Mouse (Mus musculus) T-helper 2 cell (primary cell): Measurements from ENCODE around the gene Gm20479.

Experiments used
- in situ Hi-C: fragments of 300-600 bp; cut with MboI, MseI; formaldehyde crosslinking; loops from one replicate; pipeline ENCODE4 v1.15.1; 2025; ENCODE audit warnings: high pct_unique_total_duplicates

The Gm20479 gene

DNA sequence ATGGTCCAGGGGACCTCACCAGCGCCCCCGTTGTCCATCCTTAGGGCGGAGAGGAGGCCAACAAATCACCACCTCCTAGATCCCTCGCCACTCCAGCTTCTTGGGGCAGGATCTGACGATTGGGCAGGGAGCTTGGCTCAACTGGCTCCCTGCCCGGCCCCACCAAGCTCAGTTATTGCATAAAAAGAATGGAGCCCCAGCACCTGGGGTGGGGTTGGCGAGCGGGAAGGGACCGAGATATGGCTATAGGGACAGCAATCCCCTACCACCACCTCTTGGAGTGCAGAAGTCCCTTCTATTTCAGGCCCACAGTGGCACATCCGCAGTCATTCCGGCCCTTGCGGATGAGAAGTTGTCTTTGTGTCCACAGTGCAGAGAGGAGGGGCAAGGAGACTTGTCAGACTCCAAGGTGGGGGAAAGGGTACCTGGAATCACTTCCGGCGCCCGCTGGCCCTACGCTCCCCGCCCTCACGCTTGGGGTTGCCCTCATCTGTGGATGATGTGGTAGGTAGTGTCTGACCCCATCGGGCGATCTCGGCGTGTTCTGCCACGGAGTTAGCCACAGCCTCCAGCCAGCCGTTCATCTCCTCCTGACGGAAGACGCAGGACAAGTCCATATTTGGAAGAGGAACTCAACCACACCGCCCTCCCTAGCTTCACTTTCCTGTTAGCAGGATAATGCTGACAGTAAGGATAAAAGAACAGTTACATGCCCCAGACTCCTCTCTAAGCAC is at the start of gene Gm20479:
Gm20479 (minus strand) TSS at position 559 of the 734 bp plus-strand sequence.
- in situ Hi-C loops, result no loop called here

DNA sequence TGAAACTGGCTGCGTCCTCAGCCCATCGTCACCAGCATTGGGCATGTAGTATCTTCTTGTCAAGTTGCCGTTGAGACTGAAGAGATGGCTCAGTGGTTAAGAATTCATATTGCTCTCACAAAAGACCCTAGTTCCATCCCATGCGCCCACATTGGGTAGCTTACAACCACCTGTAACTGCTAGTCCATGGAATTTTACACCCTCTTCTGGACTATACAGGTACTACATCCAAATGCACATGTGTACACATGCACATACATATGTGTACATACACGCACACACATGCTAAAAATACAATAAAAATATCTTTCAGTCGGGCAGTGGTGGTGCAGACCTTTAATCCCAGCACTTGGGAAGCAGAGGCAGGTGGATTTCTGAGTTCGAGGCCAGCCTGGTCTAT is 49.3 kb upstream of the Gm20479 start:
- in situ Hi-C loops, result no loop called here

DNA sequence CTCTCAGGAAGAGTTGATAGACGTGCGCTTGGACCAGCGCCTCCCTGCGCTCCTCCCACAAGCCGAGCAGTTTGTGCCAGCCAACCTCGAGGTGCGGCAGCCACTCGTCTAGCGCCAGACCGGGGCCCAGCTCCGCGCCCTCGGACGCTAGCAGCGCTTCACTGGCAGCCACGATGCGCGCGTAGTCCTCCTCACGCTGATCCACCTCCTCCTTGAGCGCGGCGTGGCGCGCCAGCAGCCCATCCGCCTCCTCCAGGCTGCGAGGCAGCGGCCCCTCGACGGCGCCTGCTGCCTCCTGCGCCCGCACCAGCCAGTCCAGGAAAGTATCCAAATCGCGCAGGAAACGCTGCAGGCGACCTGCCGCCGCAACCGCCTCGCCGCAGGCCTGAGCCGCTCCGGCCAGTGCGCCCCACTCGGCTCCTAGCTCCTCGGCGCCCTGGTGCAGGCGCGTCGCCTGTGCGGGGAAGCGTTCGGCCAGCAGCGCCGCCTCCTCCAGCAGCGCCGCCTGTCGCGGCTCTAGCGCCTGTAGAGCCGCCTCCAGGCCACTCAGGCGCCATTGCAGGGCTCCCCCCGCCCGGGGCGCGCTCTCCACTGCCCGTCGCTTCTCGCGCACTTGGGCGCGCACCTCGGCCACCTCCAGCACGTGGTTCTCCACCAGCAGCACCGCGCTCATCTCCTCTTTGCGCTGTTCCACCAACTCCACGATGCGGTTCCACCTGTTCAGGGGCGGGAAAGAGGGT is 47.2 kb upstream of the Gm20479 start:
- in situ Hi-C loops, result no loop called here

DNA sequence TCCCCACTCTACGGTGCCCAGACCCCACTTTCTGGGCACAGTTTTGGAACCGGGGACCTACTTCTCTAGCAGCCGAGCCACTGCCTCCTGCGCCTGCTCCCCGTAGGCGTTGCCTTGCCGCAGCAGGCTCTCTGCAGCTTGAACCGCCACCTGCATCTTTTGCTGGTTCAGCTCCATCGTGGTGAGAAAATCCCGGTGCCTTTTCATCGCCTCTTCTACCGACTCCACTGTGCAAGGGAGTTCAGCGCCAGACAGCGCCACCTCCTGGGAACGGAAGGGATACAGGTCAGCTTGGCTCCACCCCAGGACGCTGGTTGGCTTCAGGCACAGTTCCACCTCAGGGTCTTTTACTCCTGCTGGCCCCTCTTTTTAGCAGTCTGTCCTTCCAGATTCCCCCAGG is 45.5 kb upstream of the Gm20479 start:
- in situ Hi-C loops, result no loop called here

DNA sequence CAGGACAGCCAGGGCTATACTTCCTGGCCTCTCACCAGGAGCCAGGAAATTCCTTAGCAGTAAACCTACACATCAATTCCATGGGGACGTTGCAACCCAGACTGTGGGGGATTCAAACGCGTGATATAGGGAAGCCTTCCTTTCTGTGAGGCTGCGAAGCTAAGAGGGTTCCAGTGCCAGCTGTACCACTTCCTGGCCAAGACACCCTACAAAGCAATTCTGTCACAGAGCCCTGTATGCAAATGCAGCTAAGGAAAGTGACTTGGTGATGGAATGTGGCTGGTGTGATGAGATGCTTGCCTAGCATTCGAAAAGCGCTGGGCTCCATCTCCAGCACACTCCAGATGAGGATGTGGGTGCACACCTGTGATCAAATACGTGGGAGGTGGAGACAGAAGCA is 43.3 kb upstream of the Gm20479 start:
- in situ Hi-C loops, result no loop called here

DNA sequence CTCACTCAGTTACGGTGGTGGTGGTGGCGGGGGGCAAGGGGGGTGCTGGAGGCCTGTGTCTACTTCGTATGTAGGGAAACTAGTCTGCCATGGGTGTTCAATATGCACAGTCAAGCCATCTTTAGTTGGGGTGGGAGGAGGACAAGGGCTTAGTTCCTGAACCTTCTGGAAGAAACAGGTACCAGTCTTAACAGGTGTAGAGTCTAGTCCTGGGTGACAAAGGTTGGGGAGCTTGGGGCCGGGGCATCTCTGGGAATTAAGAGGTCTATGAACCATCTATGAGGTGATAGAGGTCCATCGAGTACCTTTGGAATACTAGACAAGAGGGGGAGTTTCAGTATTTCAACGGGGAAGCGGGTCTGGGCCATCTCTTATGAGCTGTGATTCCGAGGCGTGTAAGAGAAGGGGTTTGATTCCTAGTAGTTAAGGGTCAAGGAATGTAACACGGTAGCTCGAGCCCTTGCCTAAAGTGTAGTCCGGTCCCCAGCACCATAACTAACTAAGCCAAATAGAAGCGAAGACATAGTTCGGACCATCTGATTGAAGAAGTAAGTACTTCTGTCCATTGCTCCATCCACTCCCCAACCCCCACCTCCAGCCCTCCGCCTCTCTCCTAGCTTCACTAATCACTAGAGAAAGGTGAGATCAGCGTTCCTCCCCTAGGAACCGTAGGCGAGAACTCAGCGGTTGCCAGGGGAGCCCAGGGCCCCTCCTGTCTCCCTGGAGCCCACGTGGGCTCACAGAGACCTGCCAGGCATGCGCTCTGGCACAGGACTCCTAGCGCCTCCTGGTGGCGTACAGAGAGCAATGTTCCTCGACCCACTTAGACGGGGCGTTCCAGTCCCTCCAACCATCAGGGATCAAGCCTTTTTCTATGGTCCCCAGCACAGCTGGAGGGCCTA is 40.1 kb upstream of the Gm20479 start:
- in situ Hi-C loops, result loop anchor here (10.0 kb wide), 1 partner anchor 62 kb away; the partner anchor contains the start of gene Ltbp4

DNA sequence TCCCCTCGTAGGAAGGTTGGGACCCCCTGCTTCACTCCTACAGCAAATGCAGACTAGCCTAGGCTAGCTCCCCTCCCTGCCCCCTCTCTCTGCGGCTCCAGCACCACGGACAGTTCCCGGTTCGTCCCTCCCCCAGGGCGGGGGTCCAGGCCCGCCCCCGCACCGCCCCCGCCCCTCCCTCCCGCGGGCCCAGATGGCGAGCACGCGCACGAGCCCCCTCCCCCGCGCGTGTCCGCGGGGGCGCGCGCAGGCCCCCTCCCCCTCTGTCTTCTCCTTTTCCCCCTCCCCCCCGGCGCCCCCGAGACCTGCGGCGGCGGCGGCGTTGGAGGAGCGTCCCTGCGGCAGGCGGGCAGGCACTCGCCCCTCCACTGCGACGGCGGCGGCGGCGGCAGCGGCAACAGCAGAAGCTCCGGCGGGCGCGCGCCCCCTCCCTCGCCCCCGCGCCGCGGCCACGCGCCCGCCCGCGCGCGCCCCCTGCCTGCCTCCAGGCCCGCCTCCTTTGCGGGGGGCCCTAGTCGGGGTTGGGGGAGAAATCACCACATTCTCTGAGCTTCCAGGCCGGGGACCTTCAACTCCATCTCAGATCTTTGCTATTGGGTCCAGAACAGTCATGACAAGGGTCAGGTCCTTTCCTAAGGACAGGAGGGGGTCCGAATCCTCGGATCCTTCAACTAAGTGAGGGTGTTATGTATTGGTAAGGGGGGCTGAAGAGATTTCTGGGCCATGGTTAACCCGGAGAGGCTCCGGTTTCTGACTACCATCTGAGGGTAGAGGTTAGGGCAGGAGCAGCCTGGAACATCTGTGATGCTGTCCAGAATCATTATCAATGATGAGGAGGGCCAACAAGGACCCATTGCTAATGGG is 39.2 kb upstream of the Gm20479 start:
- in situ Hi-C loops, result loop anchor here (10.0 kb wide), 1 partner anchor 62 kb away; the partner anchor contains the start of gene Ltbp4

DNA sequence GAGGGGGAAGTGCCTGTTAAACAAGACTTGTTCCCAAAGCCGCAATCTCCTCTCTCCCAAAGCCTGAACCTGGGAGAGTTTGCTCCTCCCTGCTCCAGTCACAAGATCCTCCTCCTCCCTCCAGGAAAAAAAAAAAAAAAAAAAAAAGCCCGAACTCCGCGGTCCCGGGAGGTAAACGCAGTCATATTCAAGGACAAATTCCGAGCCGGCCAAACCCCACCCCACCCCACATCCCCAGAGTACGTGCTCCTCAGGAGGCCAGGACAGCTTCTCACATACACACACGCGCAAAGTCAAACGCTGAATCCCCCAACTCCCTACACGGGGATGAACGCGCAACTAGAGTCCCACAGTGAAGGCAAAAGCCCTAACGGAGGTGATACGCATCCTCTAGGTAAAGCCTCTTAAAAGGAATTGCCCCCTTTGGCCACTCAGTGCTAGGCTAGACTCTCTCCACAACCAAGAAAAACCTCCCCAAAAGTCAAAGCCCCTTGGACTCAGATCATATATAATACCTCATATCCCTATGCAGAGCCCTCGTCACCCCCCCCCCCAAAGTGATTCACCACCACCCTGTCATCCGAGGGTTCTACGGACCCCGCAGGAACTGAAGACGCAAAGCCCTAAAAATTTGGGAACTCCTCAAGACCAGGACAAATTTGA is 38.4 kb upstream of the Gm20479 start:
- in situ Hi-C loops, result loop anchor here (10.0 kb wide), 1 partner anchor 61 kb away; the partner anchor contains the start of gene Ltbp4

DNA sequence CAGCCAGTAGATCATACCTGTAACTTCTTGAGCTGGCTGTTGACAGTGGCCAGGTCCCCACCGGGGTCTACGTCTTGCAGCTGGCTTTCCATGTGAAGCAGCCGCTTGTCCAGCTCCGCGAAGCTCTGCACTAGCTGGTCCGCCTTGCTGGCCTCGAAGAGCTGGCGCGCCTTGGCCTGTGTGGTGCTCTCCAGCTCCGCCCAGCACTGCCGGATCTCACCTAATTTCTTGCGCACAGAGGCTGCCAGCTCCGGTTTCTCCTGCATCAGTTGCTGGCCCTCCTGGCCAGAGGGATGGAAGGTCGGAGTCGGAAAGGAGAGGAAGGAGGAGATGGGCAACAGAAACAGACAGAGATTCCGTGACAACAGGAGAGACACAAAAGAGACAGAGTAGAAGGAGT is 34.2 kb upstream of the Gm20479 start:
- in situ Hi-C loops, result loop anchor here (10.0 kb wide), 1 partner anchor 57 kb away; the partner anchor contains the start of gene Ltbp4

DNA sequence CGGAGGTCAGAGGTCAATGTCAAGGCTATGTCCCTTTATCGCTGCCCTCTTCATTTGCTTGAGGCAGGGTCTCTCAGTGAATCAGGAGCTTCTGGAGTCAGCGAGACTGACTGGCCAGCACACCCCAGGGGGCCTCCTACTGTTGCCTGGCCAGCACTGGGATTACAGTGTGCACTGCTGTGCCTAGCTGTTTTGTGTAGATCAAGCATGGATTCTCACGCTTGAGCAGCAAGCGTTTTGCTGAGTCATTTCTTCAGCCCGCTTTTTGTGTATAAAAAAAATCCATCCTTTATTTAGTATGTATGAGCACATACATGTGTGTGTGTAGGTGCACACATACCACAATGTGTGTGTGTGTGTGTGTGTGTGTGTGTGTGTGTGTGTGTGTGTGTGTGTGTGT is 32.0 kb upstream of the Gm20479 start:
- in situ Hi-C loops, result no loop called here

DNA sequence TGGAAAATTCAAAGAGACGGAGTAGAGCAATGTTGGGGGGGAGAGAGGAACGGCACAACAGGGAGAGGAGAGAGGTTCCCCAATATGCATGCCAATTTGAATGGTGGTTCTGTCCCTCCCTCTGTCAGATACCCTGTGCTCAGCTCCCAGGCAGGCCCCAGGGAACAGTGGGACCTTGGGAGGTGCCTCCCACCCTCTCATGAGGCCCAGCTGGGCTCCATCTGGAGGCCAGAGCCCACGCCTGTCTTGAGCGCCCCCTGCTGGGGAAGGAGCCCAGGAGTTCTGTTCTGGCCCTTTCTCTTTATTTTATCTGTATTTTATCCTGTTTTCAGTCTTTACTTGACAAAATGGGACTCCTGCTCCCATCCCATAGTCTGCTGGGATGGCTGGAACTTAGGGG is 27.5 kb upstream of the Gm20479 start:
- in situ Hi-C loops, result no loop called here

DNA sequence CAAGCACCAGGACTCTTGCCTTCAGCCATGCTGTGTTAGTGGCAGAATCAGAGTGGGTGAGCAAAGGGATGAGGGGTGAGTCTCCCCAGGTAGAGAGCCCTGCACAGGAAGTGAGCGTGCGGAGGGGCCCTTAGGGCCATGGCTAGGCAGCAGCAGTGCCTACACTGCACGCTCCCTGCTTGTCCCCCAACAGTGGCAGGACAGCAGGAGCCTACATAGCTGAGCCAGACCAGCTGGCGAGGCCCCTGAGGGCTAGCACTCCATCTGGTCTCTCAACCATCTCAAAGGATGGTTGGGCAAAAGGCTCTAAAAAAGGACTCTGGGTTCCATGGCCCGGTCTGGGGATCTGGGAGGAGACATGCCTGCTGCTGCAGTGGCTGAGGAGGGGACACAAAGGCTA is 26.9 kb upstream of the Gm20479 start:
- in situ Hi-C loops, result no loop called here

DNA sequence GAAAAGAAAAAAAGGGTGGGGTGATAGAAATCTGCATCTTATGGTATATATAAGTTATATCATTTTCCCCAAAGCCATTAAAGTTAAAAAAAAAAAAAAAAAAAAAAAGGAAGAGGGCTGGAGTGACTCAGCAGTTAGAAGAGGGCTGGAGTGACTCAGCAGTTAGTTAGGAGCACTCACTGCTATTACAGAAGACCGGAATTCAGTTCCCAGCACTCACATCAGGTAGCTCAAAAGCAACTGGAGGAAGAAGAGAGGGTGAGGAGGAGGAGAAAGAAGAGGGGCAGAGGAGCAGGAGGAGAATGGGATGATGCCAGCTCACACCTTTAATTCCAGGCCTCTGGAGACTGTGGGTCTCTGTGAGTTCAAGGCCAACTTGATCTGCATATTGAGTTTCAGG is 26.0 kb upstream of the Gm20479 start:
- in situ Hi-C loops, result no loop called here

DNA sequence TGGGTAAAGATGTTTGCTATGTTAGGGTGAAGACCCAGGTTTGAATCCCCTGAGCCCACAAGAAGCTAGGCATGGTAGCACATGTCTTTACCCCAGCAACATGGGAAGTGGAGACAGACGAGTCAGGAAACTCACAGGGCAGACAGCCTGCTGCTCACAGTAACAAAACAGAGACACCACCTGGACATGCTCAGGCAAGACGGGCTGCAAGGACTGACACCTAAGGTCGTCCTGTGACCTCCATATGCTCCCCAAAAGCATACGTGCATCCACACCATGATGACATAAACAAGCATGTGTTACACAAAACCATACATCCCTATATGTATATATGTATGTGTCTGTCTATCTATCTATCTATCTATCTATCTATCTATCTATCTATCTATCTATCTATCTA is 24.3 kb upstream of the Gm20479 start:
- in situ Hi-C loops, result no loop called here

DNA sequence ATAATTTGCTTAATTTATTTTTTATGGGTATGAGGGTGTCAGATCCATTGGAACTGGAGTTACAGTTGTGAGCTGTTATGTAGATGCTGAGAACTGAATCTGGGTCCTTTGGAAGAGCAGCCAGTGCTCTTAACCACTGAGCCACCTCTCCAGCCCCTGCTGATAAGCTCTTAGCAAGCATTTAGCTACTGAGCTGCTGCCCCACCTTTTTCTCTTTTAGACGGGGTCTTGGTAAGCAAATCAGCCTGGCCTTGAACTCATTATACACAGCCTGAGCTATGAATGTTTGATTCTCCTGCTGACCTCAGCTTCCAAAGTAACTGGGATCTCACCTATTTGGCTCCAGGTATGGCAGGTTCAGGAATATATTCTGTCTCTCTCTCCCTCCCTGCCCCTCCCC is 23.8 kb upstream of the Gm20479 start:
- in situ Hi-C loops, result no loop called here

DNA sequence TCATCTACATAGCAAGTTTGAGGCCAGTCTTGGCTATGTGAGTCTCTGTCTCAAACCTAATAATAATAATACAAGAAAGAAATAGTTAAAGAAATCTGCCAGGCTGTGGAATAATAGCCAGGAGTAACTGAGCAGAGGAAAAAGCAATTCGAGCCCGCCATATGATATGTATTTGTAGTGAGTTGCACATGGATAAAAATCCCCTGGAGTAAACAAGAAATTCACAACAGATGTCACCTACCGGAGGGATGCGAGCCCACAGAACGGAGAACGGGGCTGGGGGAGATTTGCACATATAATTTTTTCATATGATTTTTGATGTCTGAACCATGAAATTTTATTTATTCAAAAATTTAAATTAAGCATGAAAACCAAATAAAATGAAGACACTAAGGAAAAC is 22.6 kb upstream of the Gm20479 start:
- in situ Hi-C loops, result no loop called here

DNA sequence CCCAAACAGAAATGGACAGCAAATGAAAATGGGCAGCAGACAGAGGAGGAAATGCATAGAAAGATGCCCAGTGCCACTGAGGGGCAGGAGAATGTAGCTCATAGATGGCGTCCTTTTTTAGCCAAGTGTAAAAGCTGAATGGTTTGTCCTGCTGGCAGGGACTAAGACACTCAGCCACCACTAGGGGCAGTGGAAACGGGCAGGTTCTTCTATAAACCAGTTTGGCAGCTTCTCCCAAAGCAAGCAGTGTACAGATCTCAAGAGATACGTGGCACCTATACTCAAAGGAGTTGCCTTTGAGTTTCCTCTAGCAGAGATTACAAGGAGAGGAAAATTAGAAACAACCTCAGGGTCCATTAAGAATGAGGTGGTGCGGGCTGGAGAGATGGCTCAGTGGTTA is 21.2 kb upstream of the Gm20479 start:
- in situ Hi-C loops, result no loop called here

DNA sequence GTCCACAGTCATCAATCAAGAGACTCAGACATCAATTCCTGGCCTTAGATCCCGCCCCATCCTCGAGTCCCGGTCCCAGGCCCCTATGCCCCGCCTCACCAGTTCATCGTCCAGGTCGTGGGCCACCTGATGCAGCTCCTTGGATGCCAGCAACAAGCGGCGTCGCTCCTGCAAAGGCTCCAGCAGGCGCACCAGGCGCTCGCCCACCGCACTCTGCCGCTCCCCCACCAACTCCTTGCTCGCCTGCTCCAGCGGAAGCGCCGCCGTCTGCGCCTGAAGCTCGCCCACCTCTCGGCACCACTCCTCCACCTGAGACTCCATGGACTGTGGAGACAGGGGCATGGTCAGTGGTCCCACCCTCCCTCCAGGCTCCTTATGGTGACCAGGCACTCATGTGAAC is 18.1 kb upstream of the Gm20479 start:
- in situ Hi-C loops, result no loop called here

DNA sequence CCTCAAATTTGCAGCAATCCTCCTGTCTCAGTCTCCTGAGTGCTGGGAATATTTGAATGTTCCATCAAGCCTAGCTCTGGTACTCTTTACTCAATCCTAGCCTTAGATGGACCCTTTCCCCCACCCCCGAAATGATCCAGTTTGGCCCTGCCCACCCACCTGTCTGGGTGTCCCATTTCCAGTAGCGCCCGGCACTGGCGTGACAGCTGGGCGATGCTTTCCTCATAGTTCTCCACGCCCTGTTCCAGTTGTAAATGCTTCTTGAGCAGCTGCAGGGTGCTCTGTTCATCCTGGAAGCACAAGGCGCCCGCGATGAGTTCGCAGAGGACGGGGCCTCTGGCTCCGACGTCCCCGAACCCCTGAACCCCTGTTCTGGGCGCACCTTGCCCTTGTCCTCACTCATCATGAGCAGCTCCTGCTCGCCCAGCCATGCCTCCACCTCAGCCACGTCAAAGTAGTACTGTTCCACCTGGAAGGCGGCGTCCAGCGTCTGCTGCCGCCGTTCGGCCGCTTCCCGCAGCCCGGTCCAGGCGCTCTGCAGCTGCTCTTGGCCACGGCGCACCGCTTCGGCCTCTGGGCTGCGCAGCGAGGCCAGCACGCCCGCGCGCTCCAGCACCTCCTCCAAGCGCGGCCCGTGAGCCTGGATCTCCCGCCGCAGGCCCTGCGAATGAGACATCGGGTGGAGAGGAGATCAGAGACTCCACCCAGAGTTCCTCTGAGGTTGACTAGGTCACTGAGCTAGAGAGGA is 14.7 kb upstream of the Gm20479 start:
- in situ Hi-C loops, result no loop called here

DNA sequence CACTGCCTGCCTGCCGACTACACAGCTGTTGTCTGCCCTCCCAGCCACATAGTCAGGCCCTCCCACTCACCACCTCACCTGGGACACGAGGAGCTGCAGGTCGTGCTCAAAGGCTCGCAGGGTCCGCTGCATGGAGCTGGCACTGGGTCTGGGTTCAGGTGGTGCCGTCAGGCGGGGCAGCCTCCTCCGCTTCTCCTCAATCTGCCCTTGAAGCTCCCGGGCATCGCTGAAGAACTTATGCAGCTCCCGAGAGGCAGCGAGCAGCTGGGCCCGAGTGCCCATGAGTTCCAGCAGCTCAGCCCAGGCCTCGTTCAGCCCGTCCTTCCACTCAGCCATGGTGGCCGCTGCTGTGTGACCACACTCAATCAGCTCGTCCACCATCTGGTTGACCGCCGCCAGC is 11.9 kb upstream of the Gm20479 start:
- in situ Hi-C loops, result no loop called here
